Mouse (Mus musculus) hindbrain, embryonic 12.5 days (tissue): ENCODE measurements at regions not wholly inside any gene's neighbourhood (a gene's known extent, or its start where the extent isn't known, plus 50 kb on each side); places are given as distances from the start of the nearest gene placed in this dataset.
"Not testable (repeated sequence)": the region's sequence is repeated elsewhere in the genome, so short reads cannot be mapped to it uniquely, and the experiment has no call there.

Source experiments
- ATAC-seq: fragments of 200-750 bp; cut with Nextera tagmentation; 2 replicates; pipeline ENCODE4 v1.8.0; 2017; ENCODE audit warnings: moderate TSS enrichment; ENCODE audit not compliant: low FRiP score
- H3K27ac ChIP-seq: fragments of 300-500 bp; sonication (generic); 2 replicates; pipeline ENCODE4 v1.5.1; 2016; ENCODE audit warnings: mild to moderate bottlenecking
- H3K27me3 ChIP-seq: fragments of 300-500 bp; sonication (generic); 2 replicates; pipeline ENCODE4 v1.6.1; 2016; ENCODE audit warnings: mild to moderate bottlenecking
- H3K36me3 ChIP-seq: fragments of 300-500 bp; sonication (generic); 2 replicates; pipeline ENCODE4 v1.6.1; 2016; ENCODE audit warnings: mild to moderate bottlenecking
- H3K4me1 ChIP-seq: fragments of 300-500 bp; sonication (generic); 2 replicates; pipeline ENCODE4 v1.6.1; 2016
- H3K4me2 ChIP-seq: fragments of 300-500 bp; sonication (generic); replicated peaks from 2 replicates; pipeline ENCODE4 v1.6.1; 2016; ENCODE audit warnings: mild to moderate bottlenecking
- H3K4me3 ChIP-seq: fragments of 300-500 bp; sonication (generic); 2 replicates; pipeline ENCODE4 v1.5.1; 2016; ENCODE audit warnings: mild to moderate bottlenecking
- H3K9ac ChIP-seq: fragments of 300-500 bp; sonication (generic); 2 replicates; pipeline ENCODE4 v1.6.1; 2016; ENCODE audit warnings: mild to moderate bottlenecking, moderate library complexity
- H3K9me3 ChIP-seq: fragments of 300-500 bp; sonication (generic); replicated peaks from 2 replicates; pipeline ENCODE4 v1.6.1; 2016; ENCODE audit warnings: mild to moderate bottlenecking
- WGBS: fragments of 180-500 bp; shearing (Covaris S2); methylation state at CpG from one replicate; pipeline ENCODE4 v1.1.7; 2016; 5-methylcytosine and 5-hydroxymethylcytosine counted together

- Histone ChIP-seq H3K36me3 (no peaks in the 10 kb centered on the region), H3K4me3 (no peak overlapping the region), H3K27me3 (no peaks in the 10 kb centered on the region), H3K9ac (no peak overlapping the region), H3K4me2 (no peak overlapping the region), H3K9me3 (no peaks in the 10 kb centered on the region), H3K4me1 (peaks cover 5% of the 10 kb centered on the region; the same call in 1 of the 2 replicates), H3K27ac (no peak overlapping the region)
- 58% methylated on average over 2 of the region's 2 CpGs for WGBS
- ATAC-seq = no peak
Measured at GRCm38 (mm10) chr3:68781466-68781865, 87.9 kb upstream of the 1110032F04Rik start.

- Histone ChIP-seq H3K9me3 (no peaks in the 10 kb centered on the region), H3K9ac (no peak overlapping the region), H3K27me3 (no peaks in the 10 kb centered on the region), H3K4me3 (no peak overlapping the region), H3K4me2 (no peak overlapping the region), H3K4me1 (peaks cover 5% of the 10 kb centered on the region; the same call in 1 of the 2 replicates), H3K36me3 (no peaks in the 10 kb centered on the region), H3K27ac (no peak overlapping the region)
- ATAC-seq = no peak
- WGBS = 56% methylated on average over 4 of the region's 4 CpGs
Measured at GRCm38 (mm10) chr3:68782363-68782762, 87.0 kb upstream of the 1110032F04Rik start.

- no peaks in the 10 kb centered on the region for H3K36me3 ChIP-seq
- no peak overlapping the region for H3K9ac ChIP-seq
- WGBS = 44% methylated on average over 7 of the region's 7 CpGs
- no peak for ATAC-seq
- no peak overlapping the region for H3K4me2 ChIP-seq
- H3K27ac ChIP-seq = no peak overlapping the region
- H3K4me1 ChIP-seq = peaks cover 5% of the 10 kb centered on the region; the same call in 1 of the 2 replicates
- H3K27me3 ChIP-seq = no peaks in the 10 kb centered on the region
- no peaks in the 10 kb centered on the region for H3K9me3 ChIP-seq
- no peak overlapping the region for H3K4me3 ChIP-seq
Measured at GRCm38 (mm10) chr3:68783666-68784416, 85.5 kb upstream of the 1110032F04Rik start.

- no peak overlapping the region for H3K27ac ChIP-seq
- H3K4me3 ChIP-seq = no peak overlapping the region
- no peak for ATAC-seq
- no peaks in the 10 kb centered on the region for H3K36me3 ChIP-seq
- H3K9me3 ChIP-seq = no peaks in the 10 kb centered on the region; the same call in 1 of the 2 replicates
- H3K9ac ChIP-seq = no peak overlapping the region
- no peaks in the 10 kb centered on the region for H3K27me3 ChIP-seq
- 86% methylated on average over 3 of the region's 3 CpGs for WGBS
- H3K4me2 ChIP-seq = no peak overlapping the region
- no peaks in the 10 kb centered on the region for H3K4me1 ChIP-seq
Measured at GRCm38 (mm10) chr3:68786771-68787170, 82.6 kb upstream of the 1110032F04Rik start.

- Histone ChIP-seq H3K4me2 (no peak overlapping the region), H3K4me1 (no peaks in the 10 kb centered on the region), H3K9me3 (no peaks in the 10 kb centered on the region; the same call in 1 of the 2 replicates), H3K27me3 (no peaks in the 10 kb centered on the region), H3K9ac (no peak overlapping the region), H3K27ac (no peak overlapping the region), H3K36me3 (no peaks in the 10 kb centered on the region), H3K4me3 (no peak overlapping the region)
- 52% methylated on average over 10 of the region's 10 CpGs for WGBS
- ATAC-seq = no peak
Measured at GRCm38 (mm10) chr3:68787385-68788175, 81.8 kb upstream of the 1110032F04Rik start.

- 84% methylated on average over 6 of the region's 6 CpGs for WGBS
- H3K9me3 ChIP-seq = no peaks in the 10 kb centered on the region; the same call in 1 of the 2 replicates
- H3K27ac ChIP-seq = no peak overlapping the region
- peaks cover 4% of the 10 kb centered on the region; the same call in 1 of the 2 replicates for H3K4me1 ChIP-seq
- H3K27me3 ChIP-seq = no peaks in the 10 kb centered on the region
- no peak overlapping the region for H3K9ac ChIP-seq
- H3K4me2 ChIP-seq = no peak overlapping the region
- H3K36me3 ChIP-seq = no peaks in the 10 kb centered on the region
- ATAC-seq = no peak
- no peak overlapping the region for H3K4me3 ChIP-seq
Measured at GRCm38 (mm10) chr3:68789491-68789890, 79.9 kb upstream of the 1110032F04Rik start.

GRCm38 (mm10) chr3:68790466-68790865, 78.9 kb upstream of the 1110032F04Rik start:
- no peaks in the 10 kb centered on the region for H3K36me3 ChIP-seq
- no peaks in the 10 kb centered on the region; the same call in 1 of the 2 replicates for H3K9me3 ChIP-seq
- peaks cover 4% of the 10 kb centered on the region; the same call in 1 of the 2 replicates for H3K4me1 ChIP-seq
- no peak overlapping the region for H3K4me2 ChIP-seq
- H3K9ac ChIP-seq = no peak overlapping the region
- H3K27ac ChIP-seq = no peak overlapping the region
- no peak overlapping the region for H3K4me3 ChIP-seq
- WGBS = 91% methylated on average over 4 of the region's 4 CpGs
- H3K27me3 ChIP-seq = no peaks in the 10 kb centered on the region
- no peak for ATAC-seq

GRCm38 (mm10) chr3:68792883-68793282, 76.5 kb upstream of the 1110032F04Rik start:
- Histone ChIP-seq H3K4me1 (peaks cover 4% of the 10 kb centered on the region; the same call in 1 of the 2 replicates), H3K4me2 (no peak overlapping the region), H3K9me3 (no peaks in the 10 kb centered on the region; the same call in 1 of the 2 replicates), H3K36me3 (no peaks in the 10 kb centered on the region), H3K9ac (no peak overlapping the region), H3K27me3 (no peaks in the 10 kb centered on the region), H3K4me3 (no peak overlapping the region), H3K27ac (no peak overlapping the region)
- no peak for ATAC-seq
- 91% methylated on average over 4 of the region's 4 CpGs for WGBS

- Histone ChIP-seq H3K4me1 (peaks cover 4% of the 10 kb centered on the region; the same call in 1 of the 2 replicates), H3K9ac (no peak overlapping the region), H3K27ac (peak overlapping the region; percentile 67), H3K9me3 (no peaks in the 10 kb centered on the region; the same call in 1 of the 2 replicates), H3K4me2 (no peak overlapping the region), H3K27me3 (no peaks in the 10 kb centered on the region), H3K36me3 (no peaks in the 10 kb centered on the region), H3K4me3 (no peak overlapping the region)
- 56% methylated on average over 2 of the region's 2 CpGs for whole genome bisulfite sequencing
- peak; percentile 77 for ATAC-seq
Measured at GRCm38 (mm10) chr3:68793923-68794322, 75.5 kb upstream of the 1110032F04Rik start.

- Histone ChIP-seq H3K27ac (peak overlapping the region; percentile 67), H3K4me1 (peaks cover 4% of the 10 kb centered on the region; the same call in 1 of the 2 replicates), H3K27me3 (no peaks in the 10 kb centered on the region), H3K9ac (no peak overlapping the region), H3K9me3 (no peaks in the 10 kb centered on the region; the same call in 1 of the 2 replicates), H3K4me3 (no peak overlapping the region), H3K36me3 (no peaks in the 10 kb centered on the region), H3K4me2 (no peak overlapping the region)
- 66% methylated on average over 4 of the region's 4 CpGs for WGBS
- ATAC-seq = no peak
Measured at GRCm38 (mm10) chr3:68794380-68795014, 74.9 kb upstream of the 1110032F04Rik start.

GRCm38 (mm10) chr3:68795641-68796040, 73.7 kb upstream of the 1110032F04Rik start:
- H3K36me3 ChIP-seq = no peaks in the 10 kb centered on the region
- H3K27me3 ChIP-seq = no peaks in the 10 kb centered on the region
- H3K4me1 ChIP-seq = peaks cover 4% of the 10 kb centered on the region; the same call in 1 of the 2 replicates
- no peak overlapping the region for H3K27ac ChIP-seq
- 76% methylated on average over 3 of the region's 3 CpGs for WGBS
- no peak overlapping the region for H3K4me2 ChIP-seq
- no peak for ATAC-seq
- H3K9ac ChIP-seq = no peak overlapping the region
- no peak overlapping the region for H3K4me3 ChIP-seq
- H3K9me3 ChIP-seq = peaks cover under 1% of the 10 kb centered on the region; the same call in 1 of the 2 replicates

GRCm38 (mm10) chr3:68798408-68798807, 71.0 kb upstream of the 1110032F04Rik start:
- ATAC-seq, H3K4me2 ChIP-seq, H3K9ac ChIP-seq, H3K36me3 ChIP-seq, H3K4me1 ChIP-seq, H3K27me3 ChIP-seq, H3K27ac ChIP-seq, H3K4me3 ChIP-seq, H3K9me3 ChIP-seq: not testable (repeated sequence)
- 84% methylated on average over 8 of the region's 8 CpGs for WGBS
